Mouse (Mus musculus): ENCODE measurements around the gene Slc46a3.

Gene Slc46a3

GRCm38 (mm10) chr5:147895436-147896198 lies 1.0 kb upstream of the Slc46a3 start:
- DNase-seq (ENCODE audit: low read depth, low spot score), result no peak

- no peak for DNase-seq (ENCODE audit: low read depth, low spot score)
Measured at GRCm38 (mm10) chr5:147893766-147894454, 705 bp downstream of the Slc46a3 start.

GRCm38 (mm10) chr5:147893143-147893542 lies 1.5 kb downstream of the Slc46a3 start:
- no peak for DNase-seq (ENCODE audit: low read depth, low spot score)

GRCm38 (mm10) chr5:147892735-147893134 lies 1.9 kb downstream of the Slc46a3 start:
- DNase-seq (ENCODE audit: low read depth, low spot score), result no peak

GRCm38 (mm10) chr5:147888313-147889297 lies 6.0 kb downstream of the Slc46a3 start:
- DNase-seq (ENCODE audit: low read depth, low spot score), result no peak

- no peak for DNase-seq (ENCODE audit: low read depth, low spot score)
Measured at GRCm38 (mm10) chr5:147883581-147883980, 11.0 kb downstream of the Slc46a3 start.

- no peak for DNase-seq (ENCODE audit: low read depth, low spot score)
Measured at GRCm38 (mm10) chr5:147879971-147880682, 14.5 kb downstream of the Slc46a3 start.

- DNase-seq (ENCODE audit: low read depth, low spot score), result peak; percentile 26
Measured at GRCm38 (mm10) chr5:147877520-147877919, 17.1 kb downstream of the Slc46a3 start.

- DNase-seq (ENCODE audit: low read depth, low spot score), result no peak
Measured at GRCm38 (mm10) chr5:147875210-147875609, 19.4 kb downstream of the Slc46a3 start.

GRCm38 (mm10) chr5:147874491-147875065 lies 20.0 kb downstream of the Slc46a3 start:
- DNase-seq (ENCODE audit: low read depth, low spot score), result no peak

- no peak for DNase-seq (ENCODE audit: low read depth, low spot score)
Measured at GRCm38 (mm10) chr5:147871091-147871820, 23.4 kb downstream of the Slc46a3 start.

- DNase-seq (ENCODE audit: low read depth, low spot score), result no peak
Measured at GRCm38 (mm10) chr5:147870296-147870695, 24.3 kb downstream of the Slc46a3 start.

- DNase-seq (ENCODE audit: low read depth, low spot score), result no peak
Measured at GRCm38 (mm10) chr5:147869568-147869967, 25.0 kb downstream of the Slc46a3 start.

GRCm38 (mm10) chr5:147868674-147869073 lies 25.9 kb downstream of the Slc46a3 start:
- no peak for DNase-seq (ENCODE audit: low read depth, low spot score)

- DNase-seq (ENCODE audit: low read depth, low spot score), result peak; percentile 92
Measured at GRCm38 (mm10) chr5:147860449-147861261, 34.0 kb downstream of the Slc46a3 start, which contains the start of gene Pomp. TSS of gene Pomp (plus strand) at chr5:147860461.

- DNase-seq (ENCODE audit: low read depth, low spot score), result no peak
Measured at GRCm38 (mm10) chr5:147860076-147860448, 34.6 kb downstream of the Slc46a3 start.

- no peak for DNase-seq (ENCODE audit: low read depth, low spot score)
Measured at GRCm38 (mm10) chr5:147850194-147850593, 44.4 kb downstream of the Slc46a3 start.

- peak; percentile 74 for DNase-seq (ENCODE audit: low read depth, low spot score)
Measured at GRCm38 (mm10) chr5:147848164-147848863, 46.3 kb downstream of the Slc46a3 start.

- DNase-seq (ENCODE audit: low read depth, low spot score), result no peak
Measured at GRCm38 (mm10) chr5:147847361-147847760, 47.3 kb downstream of the Slc46a3 start.

All from mesoderm, embryonic 11.5 days (tissue).